Mouse (Mus musculus): ENCODE results near the gene Trove2.

Gene Trove2

DNA sequence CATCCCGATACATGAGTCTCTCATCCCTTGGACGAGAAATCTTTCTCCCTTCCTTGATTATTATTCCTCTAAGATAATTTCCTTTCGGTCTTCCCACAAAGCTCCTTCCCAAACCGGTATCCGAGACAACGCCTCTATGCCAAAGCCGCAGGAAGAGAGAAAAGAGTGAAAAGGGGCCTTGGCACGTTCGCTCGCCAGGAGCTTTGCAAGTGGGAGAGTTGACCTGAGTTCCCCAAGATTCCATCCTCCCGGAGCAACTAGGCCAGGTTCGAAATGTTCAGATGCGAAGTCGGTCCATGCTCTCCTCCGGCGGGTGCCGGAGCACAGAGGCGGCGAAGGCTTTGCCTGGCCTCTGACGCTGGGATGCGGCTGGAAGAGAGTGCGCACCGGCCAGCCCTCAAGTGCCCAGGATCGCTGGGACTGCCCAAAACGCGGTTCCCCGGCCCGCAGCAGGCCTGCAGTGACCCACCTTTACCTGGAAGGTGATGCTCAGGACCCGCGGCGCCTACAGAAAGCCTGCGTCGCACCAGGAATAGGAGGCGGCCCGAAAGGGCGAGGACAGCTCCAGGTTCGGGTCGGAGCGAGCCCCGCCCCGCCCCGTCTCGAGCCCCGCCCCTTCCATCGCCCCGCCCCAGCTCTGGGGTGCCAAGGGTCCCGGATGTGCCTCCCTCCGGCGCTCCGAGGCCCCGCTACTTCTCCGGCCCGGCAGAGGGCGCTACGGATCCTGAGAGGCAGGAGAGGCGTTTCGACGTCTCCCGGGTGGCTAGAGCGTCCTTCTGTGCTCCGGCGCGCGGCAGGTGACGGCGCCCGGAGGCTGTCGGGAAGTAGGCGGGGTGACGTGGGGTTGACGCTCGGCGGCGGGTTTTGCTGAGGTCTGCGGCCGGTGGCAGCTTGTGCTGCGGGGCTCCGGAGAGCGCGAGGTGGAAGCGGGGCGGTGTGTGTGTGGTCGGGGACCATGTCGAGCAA is at the start of gene Trove2, which contains the start of gene Uchl5:
TSS of gene Trove2 (minus strand) at position 623 of the 966 bp plus-strand sequence.
TSS of gene Uchl5 (plus strand) at position 827 of the 966 bp plus-strand sequence.
- ATAC-seq (ENCODE audit: low TSS enrichment): peak; percentile 91

DNA sequence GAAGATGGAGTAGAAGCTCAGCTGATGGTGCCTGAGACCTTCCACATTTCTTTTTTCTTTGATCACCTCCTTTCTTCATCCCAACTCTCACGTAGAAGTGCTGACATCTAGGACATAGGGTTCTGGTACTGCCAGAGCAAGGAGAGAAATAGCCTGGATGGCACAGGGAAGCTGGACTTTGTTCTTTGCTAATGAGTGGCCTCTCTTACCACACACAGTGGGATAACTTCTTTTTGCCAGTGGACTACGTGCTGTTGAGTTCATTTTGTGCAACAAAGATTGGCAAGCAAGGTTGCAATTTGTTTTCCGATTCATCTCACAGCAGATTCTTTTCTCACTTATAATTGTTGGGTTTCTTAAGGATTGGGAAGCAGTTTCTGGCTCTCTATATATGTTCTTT is 45.8 kb upstream of the Trove2 start:
- no peak for ATAC-seq (ENCODE audit: low TSS enrichment)

DNA sequence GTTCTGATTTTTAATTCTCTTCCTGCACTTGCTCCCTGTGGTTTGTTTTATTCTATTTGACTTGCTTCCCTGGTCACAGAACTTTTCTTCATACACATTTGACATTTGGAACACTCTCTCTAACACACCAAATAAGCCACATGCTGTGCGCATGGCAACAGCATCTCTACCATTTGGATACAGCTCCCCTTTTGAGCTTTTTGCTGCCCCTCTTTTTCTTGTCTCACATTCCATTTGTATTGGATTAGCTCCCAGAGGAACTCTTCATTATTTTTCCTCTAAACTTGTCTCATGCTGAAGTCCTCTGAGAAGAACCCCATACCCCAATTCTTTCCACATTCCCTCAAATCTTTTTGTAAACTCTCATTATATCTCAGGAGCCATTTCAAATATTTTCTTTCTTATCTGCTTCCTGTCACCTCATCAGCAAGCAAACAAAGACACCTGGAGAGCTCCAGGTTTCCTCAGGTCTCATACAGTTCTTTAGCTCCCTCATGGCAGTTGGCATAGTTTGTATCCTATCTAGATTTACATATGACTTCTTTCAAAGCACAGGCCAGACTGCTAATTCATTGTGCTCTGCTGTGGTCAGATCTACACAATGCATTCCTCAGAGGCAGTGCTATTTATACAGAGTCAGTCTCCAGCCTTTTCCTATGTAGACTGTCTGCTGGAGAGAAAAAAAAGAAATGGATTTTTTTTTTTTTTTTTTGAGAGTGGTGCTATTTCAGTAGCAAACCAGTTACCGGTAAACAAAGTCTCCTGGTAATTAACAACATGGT is 43.4 kb upstream of the Trove2 start:
- no peak for ATAC-seq (ENCODE audit: low TSS enrichment)

DNA sequence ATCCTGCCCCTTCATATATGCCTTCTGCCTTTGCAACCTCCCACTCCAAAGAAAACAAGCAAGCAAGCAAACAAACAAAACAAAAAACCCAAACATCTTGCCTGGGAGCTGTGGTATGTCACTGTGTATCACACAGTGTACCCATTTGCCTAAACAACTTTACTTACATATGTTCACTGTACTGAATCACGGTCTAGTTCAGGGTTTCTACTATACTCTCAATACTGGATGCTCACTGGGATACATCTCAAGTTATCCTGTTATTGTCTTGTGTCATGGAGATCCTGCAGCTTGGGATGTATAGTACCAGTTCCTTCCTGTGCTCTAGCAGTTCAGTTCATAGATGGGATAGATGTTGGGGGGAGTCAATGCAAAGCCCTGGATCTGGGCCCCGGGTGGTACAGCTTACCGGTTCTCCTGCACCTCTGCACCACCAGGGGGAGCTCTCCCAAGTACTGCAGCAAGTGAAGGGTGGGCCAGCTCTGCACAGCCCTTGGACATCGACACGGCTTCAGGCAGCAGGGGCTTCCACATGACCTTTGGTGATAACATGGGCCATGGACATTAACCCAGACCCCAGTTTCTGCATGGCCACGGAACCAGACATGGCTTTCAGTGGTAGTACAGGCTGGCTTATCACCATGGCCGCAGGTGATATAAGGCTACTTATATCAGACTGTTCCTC is 37.0 kb upstream of the Trove2 start:
- peak; percentile 98 for ATAC-seq (ENCODE audit: low TSS enrichment)

DNA sequence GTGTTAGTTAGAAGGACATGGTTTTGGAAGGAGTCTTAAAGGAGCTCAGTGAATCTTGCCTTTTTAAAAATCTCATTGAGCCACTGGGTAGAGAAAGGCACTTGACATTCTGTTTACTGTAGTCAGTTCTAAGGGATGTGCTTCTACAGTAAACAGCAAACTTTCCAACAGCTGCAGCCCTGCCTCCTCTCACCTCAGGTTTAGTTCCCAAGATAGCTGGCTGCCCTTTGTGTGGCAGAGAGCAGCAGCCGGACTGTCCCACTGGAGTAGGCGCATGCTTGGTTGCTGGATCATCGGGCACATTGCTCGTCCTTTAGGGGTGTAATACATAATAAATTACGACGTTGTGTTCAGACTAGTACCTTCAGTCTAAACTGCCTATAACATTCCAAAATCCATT is 32.2 kb upstream of the Trove2 start:
- ATAC-seq (ENCODE audit: low TSS enrichment): no peak

DNA sequence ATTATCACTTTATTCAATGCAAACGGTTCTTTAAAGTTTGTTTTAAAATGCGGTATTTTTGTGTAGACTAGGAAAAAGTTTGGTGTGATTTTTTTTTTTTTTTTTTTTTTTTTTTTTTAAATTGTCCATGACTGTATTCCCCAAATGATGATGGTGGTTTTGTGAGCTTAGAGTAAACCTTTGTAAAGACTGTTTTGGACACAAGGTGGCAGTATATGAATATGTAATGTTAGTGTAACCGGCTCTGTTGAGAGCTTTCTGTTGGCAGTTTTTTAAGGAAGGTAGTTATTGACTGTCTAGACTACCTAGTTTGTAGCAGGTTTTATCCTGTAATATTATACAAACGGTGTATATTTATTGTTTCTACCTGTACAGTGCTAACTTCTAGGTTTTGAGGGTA is 26.7 kb upstream of the Trove2 start:
- ATAC-seq (ENCODE audit: low TSS enrichment): peak; percentile 96

DNA sequence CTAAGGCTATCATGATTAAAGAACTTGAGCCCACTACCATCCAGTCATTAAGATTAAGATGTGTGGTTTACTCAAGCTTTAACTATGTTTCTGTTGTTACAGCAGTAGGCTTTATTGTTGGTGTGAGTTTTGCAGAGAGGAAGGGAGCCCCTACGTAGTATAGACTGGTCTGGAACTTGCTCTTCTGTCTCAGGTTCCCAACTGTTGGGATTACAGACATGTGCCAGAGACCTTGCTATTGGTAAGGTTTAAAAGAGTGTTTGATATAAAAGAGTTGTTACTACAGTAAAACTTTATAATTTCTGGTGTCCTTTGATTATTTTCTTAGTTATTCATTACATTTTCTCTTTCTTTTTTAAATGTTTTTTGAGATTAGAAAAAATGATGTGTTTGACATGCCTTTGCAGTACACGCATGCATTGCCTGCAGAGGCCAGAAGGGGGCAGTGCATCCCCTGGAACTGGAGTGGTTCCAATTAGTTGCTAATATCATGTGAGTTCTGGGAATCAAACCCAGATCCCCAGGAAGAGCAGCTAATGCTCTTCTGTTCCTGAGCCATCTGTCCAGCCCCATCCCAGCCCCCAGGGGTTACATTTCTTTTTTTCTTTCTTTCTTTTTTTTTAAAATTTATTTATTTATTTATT is 11.8 kb upstream of the Trove2 start:
- no peak for ATAC-seq (ENCODE audit: low TSS enrichment)

DNA sequence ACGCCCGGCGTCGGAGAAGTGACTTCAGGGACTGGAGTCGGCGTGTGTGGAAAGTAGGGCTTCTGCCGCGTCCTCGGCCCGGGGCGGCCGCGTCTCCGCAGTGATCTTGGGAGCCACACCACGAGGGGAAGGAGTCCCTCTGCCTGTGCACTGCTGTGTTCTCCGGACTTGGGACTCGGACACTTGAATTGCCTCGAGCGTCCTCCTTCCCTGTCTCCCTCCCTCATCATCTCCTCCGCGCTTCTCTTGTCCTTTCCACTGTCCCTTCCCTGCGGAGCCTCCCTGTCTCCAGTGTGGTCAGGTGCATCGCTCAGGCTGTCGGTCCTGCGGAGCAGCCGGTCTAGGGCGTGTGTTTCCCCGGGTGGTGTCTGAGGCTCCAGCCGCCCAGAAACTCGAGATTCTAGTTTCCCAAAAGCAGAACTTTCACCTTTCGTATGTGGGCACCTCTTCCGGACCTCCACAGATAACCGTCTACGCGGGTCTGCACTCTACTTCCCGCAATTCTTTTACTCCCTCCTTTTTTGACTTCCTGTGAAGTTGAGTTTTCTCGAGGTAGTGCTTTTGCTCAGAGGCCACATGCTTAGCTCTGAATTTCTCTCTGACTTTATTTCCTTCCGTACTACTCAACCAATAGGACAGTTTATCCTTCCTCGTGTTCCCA is 820 bp upstream of the Trove2 start:
- ATAC-seq (ENCODE audit: low TSS enrichment): peak; percentile 28

DNA sequence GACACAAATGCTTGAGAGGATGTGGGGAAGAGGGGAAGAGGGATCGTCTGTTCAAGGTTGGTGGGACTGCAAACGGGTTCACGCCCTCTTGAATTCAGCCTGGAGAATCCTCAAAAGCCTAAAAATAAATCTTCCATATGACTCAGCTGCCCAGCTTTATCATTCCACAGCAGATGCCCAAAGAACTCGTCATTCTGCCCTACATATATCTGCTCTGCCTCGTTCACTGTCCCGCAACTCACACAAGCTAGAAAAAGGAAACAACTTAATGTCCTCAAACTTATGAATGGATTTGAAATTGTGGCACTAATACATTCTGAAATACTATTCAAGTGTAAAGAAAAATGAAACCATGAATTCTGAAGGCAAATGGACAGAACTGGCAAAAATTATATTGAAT is 3.0 kb downstream of the Trove2 start:
- peak; percentile 25 for ATAC-seq (ENCODE audit: low TSS enrichment)

DNA sequence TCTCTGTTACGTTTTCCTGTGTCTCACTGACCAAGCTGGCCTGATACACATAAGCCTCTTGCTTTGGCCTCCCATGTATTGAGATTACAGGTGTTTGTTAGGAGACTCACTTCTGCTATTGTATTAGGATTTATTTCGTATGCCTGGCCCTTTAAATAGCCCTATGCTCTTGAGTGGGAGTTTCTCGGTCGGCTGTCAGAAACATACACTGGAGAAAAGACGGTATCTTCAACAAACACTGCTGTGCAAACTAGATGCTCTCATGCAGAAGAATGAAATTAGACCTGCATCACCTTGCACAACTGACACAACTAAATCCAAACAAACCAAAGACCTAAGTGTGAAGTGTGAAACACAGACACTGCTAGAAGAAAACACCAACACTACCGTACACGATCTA is 3.8 kb downstream of the Trove2 start:
- no peak for ATAC-seq (ENCODE audit: low TSS enrichment)

DNA sequence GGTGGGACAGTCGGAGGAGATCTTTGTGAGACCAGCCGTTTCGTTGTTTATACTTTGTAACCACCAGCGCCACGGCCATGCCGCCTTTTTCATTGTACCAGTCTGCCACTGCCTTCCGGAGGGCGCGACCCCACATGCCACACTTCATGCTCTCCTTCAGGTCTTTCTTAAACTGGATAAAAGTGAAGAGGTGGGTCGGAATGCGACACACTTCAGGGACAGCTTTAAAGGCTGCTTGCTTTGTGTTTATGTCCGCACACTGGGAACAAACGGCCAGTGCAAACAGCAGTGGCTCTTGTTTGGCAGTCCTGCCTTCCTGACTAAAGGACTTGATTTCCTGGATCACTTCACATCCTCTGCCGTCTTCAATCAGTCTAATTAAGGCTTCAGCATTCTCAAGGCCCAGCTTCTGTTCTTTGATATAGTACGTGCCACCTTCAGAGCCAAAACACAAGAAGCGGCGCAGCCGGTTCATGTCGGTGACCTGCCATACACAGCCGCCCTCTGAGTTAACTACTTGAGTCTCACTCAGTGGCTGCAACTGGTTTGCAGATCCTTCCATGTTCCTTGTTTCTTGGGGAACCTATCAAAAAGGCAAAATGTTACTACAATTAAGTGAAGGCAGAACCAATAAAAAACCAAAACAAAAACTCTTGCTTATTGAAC is 6.3 kb downstream of the Trove2 start:
- no peak for ATAC-seq (ENCODE audit: low TSS enrichment)

DNA sequence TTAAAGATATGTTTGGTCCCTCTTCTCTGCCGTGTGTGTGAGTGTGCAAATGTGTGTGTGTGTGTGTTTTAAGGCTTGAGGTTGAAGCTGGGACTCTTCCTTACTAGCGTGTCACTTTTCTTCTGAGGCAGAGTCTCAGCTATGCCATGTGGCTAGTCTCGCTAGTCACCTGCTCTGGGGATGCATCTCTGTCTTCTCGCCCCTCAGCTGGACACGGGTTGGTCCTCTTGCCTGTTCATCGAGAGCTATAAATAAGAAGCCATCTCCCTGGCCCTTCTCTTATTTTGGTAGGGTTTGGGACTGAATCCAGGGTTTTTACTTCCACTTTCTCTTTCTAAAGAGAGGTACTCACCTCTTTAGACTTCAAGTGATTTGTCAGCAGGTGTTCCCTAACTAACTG is 10.6 kb downstream of the Trove2 start:
- ATAC-seq (ENCODE audit: low TSS enrichment): no peak

DNA sequence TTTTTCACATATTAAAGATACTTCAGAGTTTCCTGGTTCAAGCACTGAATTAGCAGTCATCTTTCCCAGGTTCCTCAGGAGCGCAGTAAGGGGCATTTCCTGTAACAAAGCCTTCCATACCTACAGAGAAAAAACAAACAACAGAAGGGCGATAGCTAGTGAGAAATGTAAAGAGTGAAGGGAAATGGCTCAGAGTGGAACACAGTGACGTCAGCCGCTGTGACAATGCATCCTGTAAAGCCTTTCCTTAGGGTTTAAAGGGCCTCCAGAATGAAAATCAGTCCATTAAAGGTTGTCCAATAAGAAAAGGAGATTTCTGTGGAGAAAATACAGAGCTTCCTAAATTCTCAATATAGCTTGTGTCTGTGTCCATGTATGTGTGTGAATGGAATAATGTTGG is 11.1 kb downstream of the Trove2 start:
- ATAC-seq (ENCODE audit: low TSS enrichment): no peak

DNA sequence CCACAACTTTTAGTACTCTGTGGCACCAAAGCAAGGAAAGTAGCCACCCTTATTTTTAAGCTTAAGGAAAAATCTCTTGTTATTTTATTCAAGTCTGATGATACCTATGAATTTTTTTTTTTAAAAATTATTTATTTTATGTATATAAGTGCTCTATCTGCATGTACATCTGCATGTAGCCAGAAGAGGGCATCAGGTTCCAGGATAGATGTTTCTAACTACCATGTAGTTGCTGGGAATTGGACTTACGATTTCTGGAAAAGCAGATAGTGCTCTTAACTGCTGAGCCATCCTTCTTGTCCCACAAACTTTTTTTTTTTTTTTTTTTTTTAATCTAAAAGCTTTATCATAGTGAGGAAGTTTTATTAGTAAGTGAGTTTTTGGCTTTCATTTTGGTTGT is 12.4 kb downstream of the Trove2 start:
- ATAC-seq (ENCODE audit: low TSS enrichment): no peak

DNA sequence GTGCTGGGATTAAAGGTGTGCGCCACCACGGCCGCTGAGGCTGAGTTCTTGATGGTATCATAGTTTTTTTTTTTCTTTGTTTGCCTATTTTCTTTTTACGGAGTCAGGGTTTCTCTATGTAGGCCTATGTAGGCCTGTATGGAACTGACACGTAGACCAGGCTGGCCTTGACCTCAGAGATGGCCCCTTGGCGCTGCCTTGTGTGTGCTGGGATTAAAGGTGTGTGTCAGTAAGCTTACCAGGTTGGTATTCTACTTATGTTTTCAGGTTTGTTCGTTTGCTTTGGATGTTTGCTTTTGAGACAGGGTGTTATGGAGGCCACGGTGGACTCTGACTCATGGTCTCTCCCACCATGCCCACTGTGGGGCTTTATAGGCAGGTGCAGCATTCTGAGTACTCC is 14.7 kb downstream of the Trove2 start:
- ATAC-seq (ENCODE audit: low TSS enrichment): no peak

DNA sequence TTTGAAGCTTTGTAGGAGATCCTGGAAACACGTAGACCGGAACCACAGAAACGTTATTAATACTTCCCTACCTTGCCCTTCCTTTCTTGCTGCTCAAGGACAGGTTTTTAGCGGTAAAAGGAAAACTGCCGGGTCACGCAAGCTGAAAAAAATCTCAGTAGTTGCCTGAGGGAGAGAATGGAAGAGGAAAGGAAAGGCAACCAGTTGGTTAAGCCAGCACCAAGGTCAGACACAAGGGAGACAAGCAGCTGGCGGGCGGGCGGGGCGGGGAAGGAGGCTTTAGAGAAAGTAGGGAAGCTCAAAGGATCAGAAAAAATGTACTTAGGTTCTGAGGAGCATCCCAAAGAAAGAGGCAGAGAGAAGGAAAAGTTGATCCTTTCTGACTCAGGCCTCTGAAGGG is 31.0 kb downstream of the Trove2 start:
- ATAC-seq (ENCODE audit: low TSS enrichment): no peak

DNA sequence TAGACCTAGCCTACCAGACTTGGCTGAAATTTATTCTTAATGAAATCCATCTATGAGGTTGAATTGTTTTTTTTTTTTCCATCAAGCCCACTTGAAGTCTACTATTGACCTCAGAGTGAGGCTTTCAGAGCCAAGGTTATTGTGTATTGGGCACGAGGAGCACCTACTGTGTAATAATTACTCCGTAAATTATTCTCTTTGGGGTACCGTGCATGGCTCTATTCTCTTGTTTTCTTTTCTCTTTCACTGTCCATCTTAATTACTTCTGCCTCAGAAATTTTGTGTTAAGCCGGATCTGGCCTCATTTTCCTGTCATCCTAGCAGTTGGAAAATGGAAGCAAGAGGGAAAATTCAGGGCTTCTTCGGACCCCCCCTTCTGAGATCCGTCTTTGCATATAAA is 34.7 kb downstream of the Trove2 start:
- ATAC-seq (ENCODE audit: low TSS enrichment): no peak

DNA sequence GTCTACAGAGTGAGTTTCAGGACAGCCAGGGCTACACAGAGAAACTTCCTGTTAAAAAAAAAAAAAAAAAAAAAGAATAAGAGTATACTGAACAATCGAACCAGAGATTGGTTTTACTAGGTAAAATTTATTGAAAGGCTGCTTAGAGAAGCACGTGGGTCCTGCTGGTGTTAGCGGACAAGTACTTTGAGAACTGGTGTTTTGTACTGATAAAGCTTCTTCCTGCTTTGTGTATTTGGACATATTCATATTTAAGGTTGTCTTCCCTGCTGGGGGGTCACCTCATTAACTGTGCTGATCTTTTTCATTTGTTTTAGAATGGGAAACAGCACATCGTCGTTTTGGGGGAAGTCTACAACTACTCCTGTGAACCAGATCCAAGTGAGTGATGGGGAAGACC is 35.5 kb downstream of the Trove2 start:
- ATAC-seq (ENCODE audit: low TSS enrichment): no peak

DNA sequence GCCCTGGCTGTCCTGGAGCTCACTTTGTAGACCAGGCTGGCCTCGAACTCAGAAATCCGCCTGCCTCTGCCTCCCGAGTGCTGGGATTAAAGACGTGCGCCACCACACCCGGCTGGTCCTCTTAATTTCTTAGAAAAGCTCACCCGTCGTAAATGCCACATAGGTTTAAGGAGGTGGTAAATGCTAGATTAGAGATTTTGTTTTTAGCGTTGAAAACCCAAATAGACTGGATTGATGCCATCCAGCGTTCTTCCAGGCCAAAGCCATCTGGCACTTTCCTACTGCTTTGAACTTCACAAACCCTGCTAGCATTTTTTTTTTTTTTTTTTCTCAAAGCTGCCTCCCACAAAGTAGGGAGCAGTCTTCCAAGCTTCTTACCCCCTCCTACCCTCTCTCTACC is 36.3 kb downstream of the Trove2 start:
- ATAC-seq (ENCODE audit: low TSS enrichment): no peak

Measured in frontal cortex, adult (tissue).